Mouse (Mus musculus): Measurements from ENCODE around the gene Smad9. TPM values are rescaled to one million over a fixed set of nuclear protein-coding genes. Genes with fewer than 3 reads are reported as not detected.

The Smad9 gene
- 1.2 TPM in 2 replicates for polyA plus RNA-seq (2014; fragmentation: Nextera tagmentation; extraction: Ambion mirVana)

DNA sequence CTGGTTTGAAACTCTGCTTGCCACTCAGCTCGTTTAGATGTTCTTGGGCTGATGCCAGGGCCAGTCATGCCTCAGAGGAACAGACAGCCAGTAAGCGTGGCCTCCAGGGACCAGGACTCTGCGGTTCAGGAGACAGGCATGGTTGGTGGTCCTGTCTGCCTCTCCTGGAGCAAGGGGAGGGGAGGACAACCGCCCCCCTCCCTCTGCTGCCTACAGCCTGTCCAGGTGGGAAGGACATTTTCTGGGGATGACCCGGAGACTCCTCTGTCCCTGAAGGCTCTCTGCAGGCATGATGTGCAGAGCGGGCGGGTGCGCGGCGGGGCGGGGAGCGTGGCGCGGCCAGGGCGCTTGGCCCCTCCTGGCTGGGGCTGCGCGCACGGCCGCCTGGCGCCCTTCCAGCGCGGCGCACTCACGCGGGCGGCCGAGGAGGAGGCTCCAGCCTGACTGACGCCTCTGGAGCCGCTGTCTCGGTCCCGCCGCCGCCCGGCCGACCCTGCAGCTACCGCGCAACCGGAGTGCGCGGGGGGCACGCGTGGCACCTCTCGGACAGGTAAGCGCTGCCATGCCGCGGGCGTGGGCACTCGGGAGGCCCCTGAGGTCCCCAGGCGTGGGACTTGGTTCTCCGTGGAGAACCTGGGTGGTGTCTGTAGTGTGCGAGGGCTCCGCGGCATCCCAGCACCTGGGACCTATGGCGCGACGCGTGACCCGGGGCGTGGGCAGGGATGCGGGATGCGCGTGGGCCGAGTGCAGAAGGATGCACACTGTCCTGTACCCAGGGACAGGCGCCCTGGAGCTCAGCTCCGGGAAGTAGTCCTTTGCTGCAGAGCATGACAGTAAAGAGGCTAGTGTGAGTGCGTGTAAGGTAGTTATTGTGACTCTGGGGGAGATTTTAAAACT lies at the start of gene Smad9:
Gene Smad9, plus strand, starts transcription at position 438 of the 897 bp plus-strand sequence.
- WGBS = 1% methylated on average over 55 of the region's 66 CpGs
- H3K9me3 ChIP-seq (replicated peaks; ENCODE audit: control insufficient read depth, low read length) = no peaks in the 10 kb centered on the region
- 0 out of 2 replicates have a peak, but pooled peaks cover 2% of the 10 kb centered on the region for H3K27me3 ChIP-seq (ENCODE audit: control insufficient read depth, insufficient read depth, low read length)
- H3K4me1 ChIP-seq (ENCODE audit: control insufficient read depth, insufficient read depth, low read length) = no peaks in the 10 kb centered on the region; the same call in 1 of the 2 replicates
- DNase-seq (ENCODE audit: low spot score) = peak; percentile 71
- peak within 1 kb of the TSS; percentile 70 for H3K4me3 ChIP-seq (ENCODE audit: low read depth, low read length)
- no peaks in the 10 kb centered on the region; the same call in 1 of the 2 replicates for H3K36me3 ChIP-seq (replicated peaks; ENCODE audit: control insufficient read depth, insufficient read depth, low read depth, low read length)
- H3K4me2 ChIP-seq (ENCODE audit: low read depth, low read length) = peak within 1 kb of the TSS; percentile 99
- H3K9ac ChIP-seq (replicated peaks; ENCODE audit: low read length) = peak within 1 kb of the TSS; percentile 70
- H3K27ac ChIP-seq (replicated peaks; ENCODE audit: low read depth, low read length) = peak within 1 kb of the TSS; percentile 41
- ATAC-seq (replicated peaks; ENCODE audit: insufficient number of reproducible peaks, low FRiP score, low TSS enrichment, low read depth) = peak; percentile 88

DNA sequence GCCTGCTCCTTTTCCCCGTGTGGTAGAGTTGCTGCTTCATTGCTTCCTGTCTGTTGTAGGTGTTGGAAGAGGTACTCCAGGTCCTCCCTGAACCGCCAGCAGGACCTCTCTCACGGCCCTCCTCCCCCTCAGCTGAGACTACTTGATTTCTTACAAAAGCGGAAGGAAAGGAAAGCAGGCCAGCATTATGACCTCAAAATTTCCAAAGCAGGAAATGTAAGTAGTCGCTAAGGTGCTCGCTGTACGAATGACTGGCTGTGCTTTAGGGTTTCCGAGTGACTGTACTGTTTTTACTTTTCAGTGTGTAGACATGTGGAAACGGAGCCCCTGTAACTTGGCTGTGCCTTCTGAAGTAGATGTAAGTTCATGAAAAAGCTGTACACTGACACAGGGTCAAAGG lies 46.4 kb upstream of the Smad9 start:
- WGBS = 91% methylated on average over 9 of the region's 9 CpGs
- Histone ChIP-seq H3K9ac (replicated peaks; ENCODE audit: low read length) (no peak overlapping the region), H3K4me1 (ENCODE audit: control insufficient read depth, insufficient read depth, low read length) (no peaks in the 10 kb centered on the region), H3K27ac (replicated peaks; ENCODE audit: low read depth, low read length) (no peak overlapping the region), H3K4me2 (ENCODE audit: low read depth, low read length) (no peak overlapping the region), H3K9me3 (replicated peaks; ENCODE audit: control insufficient read depth, low read length) (no peaks in the 10 kb centered on the region), H3K4me3 (ENCODE audit: low read depth, low read length) (no peak overlapping the region), H3K27me3 (ENCODE audit: control insufficient read depth, insufficient read depth, low read length) (no peaks in the 10 kb centered on the region), H3K36me3 (replicated peaks; ENCODE audit: control insufficient read depth, insufficient read depth, low read depth, low read length) (peaks cover 12% of the 10 kb centered on the region)
- DNase-seq (ENCODE audit: low spot score) (no peak), ATAC-seq (replicated peaks; ENCODE audit: insufficient number of reproducible peaks, low FRiP score, low TSS enrichment, low read depth) (no peak)

DNA sequence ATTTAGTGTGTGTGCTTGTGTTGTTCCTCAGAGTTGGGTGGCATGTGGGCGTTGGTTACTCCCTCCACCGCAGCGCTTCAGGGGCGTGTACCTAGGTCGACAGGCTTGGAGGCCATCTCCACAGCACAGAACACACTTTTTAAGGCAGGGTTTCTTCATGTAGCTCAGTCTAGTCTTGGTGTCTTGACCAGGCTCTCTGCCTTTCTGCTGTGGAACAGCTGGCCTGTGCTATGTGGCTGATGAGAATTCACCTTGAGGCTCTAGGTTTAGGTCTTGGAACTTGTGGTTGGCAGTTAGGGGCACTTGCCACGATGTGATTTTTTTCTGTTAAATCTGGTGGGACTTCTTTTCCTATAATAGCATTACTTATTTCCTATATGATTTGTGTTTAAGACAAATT lies 41.1 kb upstream of the Smad9 start, which contains the start of gene Gm21958:
Gene Gm21958, minus strand, starts transcription at position 101 of the 400 bp plus-strand sequence.
- no peak within 1 kb of the TSS for H3K4me3 ChIP-seq (ENCODE audit: low read depth, low read length)
- H3K9me3 ChIP-seq (replicated peaks; ENCODE audit: control insufficient read depth, low read length) = no peaks in the 10 kb centered on the region
- H3K4me2 ChIP-seq (ENCODE audit: low read depth, low read length) = no peak within 1 kb of the TSS
- no peak within 1 kb of the TSS for H3K27ac ChIP-seq (replicated peaks; ENCODE audit: low read depth, low read length)
- H3K4me1 ChIP-seq (ENCODE audit: control insufficient read depth, insufficient read depth, low read length) = no peaks in the 10 kb centered on the region
- no peaks in the 10 kb centered on the region for H3K27me3 ChIP-seq (ENCODE audit: control insufficient read depth, insufficient read depth, low read length)
- no peak within 1 kb of the TSS for H3K9ac ChIP-seq (replicated peaks; ENCODE audit: low read length)
- peaks cover 12% of the 10 kb centered on the region for H3K36me3 ChIP-seq (replicated peaks; ENCODE audit: control insufficient read depth, insufficient read depth, low read depth, low read length)
- no peak for DNase-seq (ENCODE audit: low spot score)
- ATAC-seq (replicated peaks; ENCODE audit: insufficient number of reproducible peaks, low FRiP score, low TSS enrichment, low read depth) = no peak
- WGBS = 85% methylated on average over 6 of the region's 6 CpGs

DNA sequence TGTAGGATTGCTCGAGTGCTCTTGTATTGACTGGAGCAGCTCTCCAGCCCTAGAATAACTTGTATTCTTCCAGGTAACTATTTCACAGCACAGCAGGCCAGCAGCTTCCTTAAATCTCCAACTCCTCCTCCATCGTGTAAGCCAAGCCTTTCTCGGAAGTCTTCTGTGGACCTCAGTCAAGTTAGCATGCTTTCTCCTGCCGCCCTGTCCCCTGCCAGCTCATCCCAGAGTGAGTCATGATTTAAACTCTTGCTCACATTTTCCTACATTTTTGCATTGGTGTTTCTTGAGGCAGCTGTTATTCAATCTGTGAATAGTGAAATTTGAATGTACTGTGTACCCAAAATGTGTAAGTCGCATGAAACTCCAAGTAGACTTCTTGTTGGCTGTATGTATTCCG lies 39.9 kb upstream of the Smad9 start:
- no peak overlapping the region for H3K4me3 ChIP-seq (ENCODE audit: low read depth, low read length)
- H3K27ac ChIP-seq (replicated peaks; ENCODE audit: low read depth, low read length) = no peak overlapping the region
- H3K4me1 ChIP-seq (ENCODE audit: control insufficient read depth, insufficient read depth, low read length) = no peaks in the 10 kb centered on the region
- H3K4me2 ChIP-seq (ENCODE audit: low read depth, low read length) = no peak overlapping the region
- ATAC-seq (replicated peaks; ENCODE audit: insufficient number of reproducible peaks, low FRiP score, low TSS enrichment, low read depth) (no peak), DNase-seq (ENCODE audit: low spot score) (no peak)
- H3K9me3 ChIP-seq (replicated peaks; ENCODE audit: control insufficient read depth, low read length) = no peaks in the 10 kb centered on the region
- no peaks in the 10 kb centered on the region for H3K27me3 ChIP-seq (ENCODE audit: control insufficient read depth, insufficient read depth, low read length)
- 91% methylated on average over 6 of the region's 6 CpGs for WGBS
- no peak overlapping the region for H3K9ac ChIP-seq (replicated peaks; ENCODE audit: low read length)
- peaks cover 11% of the 10 kb centered on the region for H3K36me3 ChIP-seq (replicated peaks; ENCODE audit: control insufficient read depth, insufficient read depth, low read depth, low read length)

DNA sequence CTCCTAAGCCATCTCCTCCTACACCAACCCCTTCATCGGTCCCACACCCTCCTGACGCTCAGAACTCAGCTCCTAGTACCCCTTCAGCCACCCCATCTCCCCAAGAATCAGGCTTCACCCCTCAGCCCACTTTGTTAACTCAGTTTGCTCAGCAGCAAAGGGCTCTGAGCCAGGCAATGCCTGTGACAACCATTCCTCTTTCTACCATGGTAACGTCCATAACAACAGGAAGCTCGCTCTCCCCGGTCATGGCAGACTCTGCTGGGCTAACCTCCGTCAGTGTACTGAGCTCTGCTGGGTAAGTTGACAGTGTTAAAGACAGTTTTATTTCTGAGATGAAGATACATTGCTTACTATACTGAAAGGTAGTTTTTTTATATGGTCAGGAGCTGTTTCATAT lies 38.0 kb upstream of the Smad9 start:
- Histone ChIP-seq H3K4me1 (ENCODE audit: control insufficient read depth, insufficient read depth, low read length) (no peaks in the 10 kb centered on the region), H3K9me3 (replicated peaks; ENCODE audit: control insufficient read depth, low read length) (no peaks in the 10 kb centered on the region), H3K9ac (replicated peaks; ENCODE audit: low read length) (no peak overlapping the region), H3K27ac (replicated peaks; ENCODE audit: low read depth, low read length) (no peak overlapping the region), H3K36me3 (replicated peaks; ENCODE audit: control insufficient read depth, insufficient read depth, low read depth, low read length) (peaks cover 5% of the 10 kb centered on the region), H3K27me3 (ENCODE audit: control insufficient read depth, insufficient read depth, low read length) (no peaks in the 10 kb centered on the region), H3K4me3 (ENCODE audit: low read depth, low read length) (no peak overlapping the region), H3K4me2 (ENCODE audit: low read depth, low read length) (no peak overlapping the region)
- no peak for ATAC-seq (replicated peaks; ENCODE audit: insufficient number of reproducible peaks, low FRiP score, low TSS enrichment, low read depth)
- no peak for DNase-seq (ENCODE audit: low spot score)
- WGBS = 88% methylated on average over 6 of the region's 6 CpGs

DNA sequence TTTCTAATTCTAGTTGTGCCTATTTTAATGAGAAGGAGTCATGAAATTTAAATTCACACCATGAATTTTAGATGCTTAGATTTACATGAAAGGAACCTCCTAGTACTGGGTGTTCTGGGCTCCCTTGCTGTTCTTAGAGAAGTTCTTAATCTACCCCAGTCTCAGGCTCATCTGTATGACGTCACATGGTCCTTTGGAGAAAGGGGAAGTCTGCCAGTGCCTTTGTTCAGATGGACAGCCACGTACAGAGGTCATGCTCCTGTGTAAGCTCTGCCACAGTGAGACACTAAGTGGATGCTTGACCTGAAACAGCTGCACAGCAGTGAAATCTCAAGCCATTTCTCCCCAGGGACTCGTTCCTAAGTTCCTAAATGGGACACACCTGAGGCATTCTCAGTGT lies 36.4 kb upstream of the Smad9 start:
- H3K4me3 ChIP-seq (ENCODE audit: low read depth, low read length) = no peak overlapping the region
- no peaks in the 10 kb centered on the region for H3K4me1 ChIP-seq (ENCODE audit: control insufficient read depth, insufficient read depth, low read length)
- H3K4me2 ChIP-seq (ENCODE audit: low read depth, low read length) = no peak overlapping the region
- no peaks in the 10 kb centered on the region for H3K9me3 ChIP-seq (replicated peaks; ENCODE audit: control insufficient read depth, low read length)
- WGBS = 62% methylated on average over 3 of the region's 3 CpGs
- H3K9ac ChIP-seq (replicated peaks; ENCODE audit: low read length) = no peak overlapping the region
- no peak overlapping the region for H3K27ac ChIP-seq (replicated peaks; ENCODE audit: low read depth, low read length)
- H3K36me3 ChIP-seq (replicated peaks; ENCODE audit: control insufficient read depth, insufficient read depth, low read depth, low read length) = peaks cover 5% of the 10 kb centered on the region
- no peaks in the 10 kb centered on the region for H3K27me3 ChIP-seq (ENCODE audit: control insufficient read depth, insufficient read depth, low read length)
- ATAC-seq (replicated peaks; ENCODE audit: insufficient number of reproducible peaks, low FRiP score, low TSS enrichment, low read depth) (no peak), DNase-seq (ENCODE audit: low spot score) (no peak)

DNA sequence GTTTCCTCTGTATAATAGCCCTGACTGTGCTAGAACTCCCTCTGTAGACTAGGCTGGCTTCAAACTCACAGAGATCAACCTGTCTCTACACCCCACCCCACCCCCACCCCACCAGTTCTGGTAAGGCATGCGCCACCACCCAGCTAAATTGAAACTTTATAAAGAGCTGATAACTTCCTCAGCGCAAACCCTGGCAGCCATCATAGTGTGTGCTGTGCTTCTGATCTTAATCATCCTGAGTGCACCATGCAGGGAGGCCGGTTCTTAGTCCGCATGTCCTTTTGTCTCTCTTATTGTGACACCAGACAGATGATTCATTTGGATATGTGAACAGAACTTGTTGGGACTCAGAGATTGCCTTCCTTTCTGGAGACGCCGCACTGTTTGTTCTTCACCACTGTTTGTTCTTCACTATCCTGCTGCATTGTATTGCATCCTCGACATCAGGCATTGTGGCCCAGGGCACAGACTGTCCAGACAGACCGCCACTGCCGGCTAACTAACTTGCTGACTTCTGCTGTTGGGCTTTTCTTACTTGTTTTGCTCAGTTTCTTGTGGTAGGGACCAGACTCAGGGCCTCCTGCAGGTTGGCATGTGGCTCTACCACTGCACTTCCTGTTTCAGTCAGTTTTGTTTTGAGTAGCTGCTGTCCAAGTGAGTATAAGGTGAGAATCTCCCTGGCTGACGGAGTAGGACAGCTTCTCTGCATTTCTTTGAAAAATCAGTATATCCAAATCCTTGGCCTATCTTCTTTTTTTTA lies 31.5 kb upstream of the Smad9 start:
- Histone ChIP-seq H3K36me3 (replicated peaks; ENCODE audit: control insufficient read depth, insufficient read depth, low read depth, low read length) (peaks cover 2% of the 10 kb centered on the region), H3K9me3 (replicated peaks; ENCODE audit: control insufficient read depth, low read length) (no peaks in the 10 kb centered on the region), H3K4me3 (ENCODE audit: low read depth, low read length) (no peak overlapping the region), H3K4me2 (ENCODE audit: low read depth, low read length) (no peak overlapping the region), H3K4me1 (ENCODE audit: control insufficient read depth, insufficient read depth, low read length) (no peaks in the 10 kb centered on the region), H3K27ac (replicated peaks; ENCODE audit: low read depth, low read length) (no peak overlapping the region), H3K9ac (replicated peaks; ENCODE audit: low read length) (no peak overlapping the region), H3K27me3 (ENCODE audit: control insufficient read depth, insufficient read depth, low read length) (no peaks in the 10 kb centered on the region)
- WGBS = 89% methylated on average over 10 of the region's 10 CpGs
- no peak for ATAC-seq (replicated peaks; ENCODE audit: insufficient number of reproducible peaks, low FRiP score, low TSS enrichment, low read depth)
- no peak for DNase-seq (ENCODE audit: low spot score)

DNA sequence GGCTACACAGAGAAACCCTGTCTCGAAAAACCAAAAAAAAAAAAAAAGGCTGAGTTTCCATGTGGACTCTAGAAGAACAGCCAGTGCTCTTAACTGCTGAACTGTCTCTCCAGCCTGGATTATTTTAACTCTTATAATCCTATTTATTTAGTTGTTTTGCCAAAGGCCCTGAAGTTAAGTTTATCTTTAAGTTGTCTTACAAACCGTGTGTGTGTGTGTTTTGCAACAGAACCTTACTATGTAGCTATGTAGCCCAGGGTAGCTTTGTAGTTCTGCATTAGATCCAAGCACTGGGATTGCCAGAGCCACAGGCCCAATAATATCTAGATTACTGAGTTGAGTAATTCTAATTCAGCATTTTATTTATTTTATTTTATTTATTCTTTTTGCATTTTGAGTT lies 30.0 kb upstream of the Smad9 start:
- Histone ChIP-seq H3K27ac (replicated peaks; ENCODE audit: low read depth, low read length) (no peak overlapping the region), H3K4me1 (ENCODE audit: control insufficient read depth, insufficient read depth, low read length) (no peaks in the 10 kb centered on the region), H3K27me3 (ENCODE audit: control insufficient read depth, insufficient read depth, low read length) (no peaks in the 10 kb centered on the region), H3K4me2 (ENCODE audit: low read depth, low read length) (no peak overlapping the region), H3K4me3 (ENCODE audit: low read depth, low read length) (no peak overlapping the region), H3K9ac (replicated peaks; ENCODE audit: low read length) (no peak overlapping the region), H3K9me3 (replicated peaks; ENCODE audit: control insufficient read depth, low read length) (no peaks in the 10 kb centered on the region), H3K36me3 (replicated peaks; ENCODE audit: control insufficient read depth, insufficient read depth, low read depth, low read length) (peaks cover 9% of the 10 kb centered on the region)
- 84% methylated on average over 2 of the region's 2 CpGs for WGBS
- DNase-seq (ENCODE audit: low spot score) (no peak), ATAC-seq (replicated peaks; ENCODE audit: insufficient number of reproducible peaks, low FRiP score, low TSS enrichment, low read depth) (no peak)

All from embryonic facial prominence, embryonic 11.5 days (tissue).